Mouse (Mus musculus) thymus, adult 2 months (tissue): ENCODE results near the gene Zfp148. TPM values are rescaled to one million over a fixed set of nuclear protein-coding genes. Genes with fewer than 3 reads are reported as not detected.

ENCODE experiments used
- DNase-seq: peaks from one replicate; pipeline ENCODE4 v3.0.0; 2021
- H3K27ac ChIP-seq: fragments of 200-500 bp; 2 replicates; pipeline ENCODE4 v1.5.1; 2012; ENCODE audit warnings: low read length, control low read depth; ENCODE audit not compliant: control insufficient read depth, insufficient read depth
- H3K27me3 ChIP-seq: fragments of 200-500 bp; 2 replicates; pipeline ENCODE4 v1.6.1; 2012; ENCODE audit warnings: mild to moderate bottlenecking, low read length, moderate library complexity, mixed read lengths; ENCODE audit not compliant: control insufficient read depth, insufficient read depth
- H3K36me3 ChIP-seq: fragments of 200-500 bp; 2 replicates; pipeline ENCODE4 v1.6.1; 2012; ENCODE audit warnings: mild to moderate bottlenecking, low read length, moderate library complexity; ENCODE audit not compliant: control insufficient read depth, insufficient read depth
- H3K4me1 ChIP-seq: fragments of 200-500 bp; replicated peaks from 2 replicates; pipeline ENCODE4 v1.6.1; 2012; ENCODE audit warnings: low read length; ENCODE audit not compliant: control insufficient read depth, insufficient read depth
- H3K4me3 ChIP-seq: fragments of 200-500 bp; 2 replicates; pipeline ENCODE4 v1.5.1; 2012; ENCODE audit warnings: mild to moderate bottlenecking, low read length, control low read depth, moderate library complexity; ENCODE audit not compliant: control insufficient read depth, insufficient read depth
- CTCF ChIP-seq: fragments of 200-500 bp; IDR thresholded peaks from 2 replicates; pipeline ENCODE4 v1.5.1; 2012; ENCODE audit warnings: mild to moderate bottlenecking, control low read depth, low read length, moderate library complexity, borderline replicate concordance; ENCODE audit not compliant: control insufficient read depth, poor library complexity, insufficient read depth; ENCODE audit errors: extremely low read depth
- POLR2A ChIP-seq: fragments of 200-500 bp; IDR thresholded peaks from 2 replicates; pipeline ENCODE4 v1.6.1; 2012; ENCODE audit warnings: mild to moderate bottlenecking, low read length, control low read depth, moderate library complexity; ENCODE audit not compliant: control insufficient read depth, poor library complexity, insufficient read depth; ENCODE audit errors: extremely low read depth
- WGBS: fragments of 180-500 bp; shearing (Covaris S2); methylation state at CpG from one replicate; pipeline ENCODE4 v1.1.7; 2018; 5-methylcytosine and 5-hydroxymethylcytosine counted together
- polyA plus RNA-seq: library from polyadenylated mRNA; depleted of rRNA; stranded (reverse); fragments of >200 nt; gene quantifications from 2 replicates; pipeline ENCODE4 v1.2.3, GENCODE M21; 2012

The Zfp148 gene
- polyA plus RNA-seq, 1 experiment, result 22.5 TPM

DNA sequence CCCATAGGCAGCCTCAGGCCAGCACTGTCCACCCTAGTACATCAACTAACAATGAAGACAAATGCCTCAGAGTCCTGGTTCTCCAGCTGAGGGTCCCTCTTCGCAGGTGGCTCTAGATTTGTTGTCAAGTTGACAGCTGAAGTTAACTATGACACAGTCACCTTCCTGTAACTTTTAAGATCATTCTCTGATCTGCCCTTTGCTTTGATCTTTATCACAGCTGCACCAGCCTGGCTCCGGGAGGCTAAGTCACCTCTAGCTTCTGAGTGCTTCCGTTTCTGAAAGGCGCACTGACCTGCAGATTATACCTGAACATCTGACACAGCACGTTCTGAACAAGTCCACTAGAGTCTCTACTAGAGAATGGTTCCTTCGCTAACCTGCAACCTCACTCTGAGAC is 22.8 kb upstream of the Zfp148 start:
- 18% methylated on average over 6 of the region's 6 CpGs for WGBS
- Histone ChIP-seq H3K4me1 (peaks cover 26% of the 10 kb centered on the region), H3K27me3 (no peaks in the 10 kb centered on the region), H3K27ac (peak overlapping the region; percentile 73), H3K4me3 (no peak overlapping the region), H3K36me3 (no peaks in the 10 kb centered on the region)
- no peak for TF ChIP-seq CTCF
- TF ChIP-seq POLR2A, result no peak
- DNase-seq, result peak; percentile 25

DNA sequence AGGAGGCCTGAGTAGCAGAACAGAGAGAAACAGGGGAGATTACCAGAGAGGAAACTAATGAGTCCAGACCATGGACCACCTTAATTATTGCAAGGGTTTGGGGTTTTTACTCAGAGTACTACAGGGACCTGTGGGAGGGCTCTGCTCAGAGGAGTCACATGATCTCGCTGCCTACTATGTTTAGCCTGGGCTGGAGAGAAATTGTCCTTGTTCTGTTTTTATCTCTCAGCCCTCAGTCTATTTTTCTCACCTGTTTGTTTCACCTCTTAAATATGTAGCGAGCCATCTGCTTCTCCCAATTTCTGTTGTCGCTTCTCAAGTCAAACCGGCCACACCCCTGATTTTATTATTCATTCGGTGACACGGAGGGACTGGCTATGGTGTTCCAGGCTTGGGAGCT is 14.9 kb upstream of the Zfp148 start:
- Histone ChIP-seq H3K36me3 (no peaks in the 10 kb centered on the region), H3K27ac (no peak overlapping the region), H3K4me1 (peaks cover 5% of the 10 kb centered on the region), H3K27me3 (no peaks in the 10 kb centered on the region), H3K4me3 (no peak overlapping the region)
- no peak for DNase-seq
- WGBS, result 85% methylated on average over 6 of the region's 6 CpGs
- TF ChIP-seq POLR2A (no peak), CTCF (no peak)

DNA sequence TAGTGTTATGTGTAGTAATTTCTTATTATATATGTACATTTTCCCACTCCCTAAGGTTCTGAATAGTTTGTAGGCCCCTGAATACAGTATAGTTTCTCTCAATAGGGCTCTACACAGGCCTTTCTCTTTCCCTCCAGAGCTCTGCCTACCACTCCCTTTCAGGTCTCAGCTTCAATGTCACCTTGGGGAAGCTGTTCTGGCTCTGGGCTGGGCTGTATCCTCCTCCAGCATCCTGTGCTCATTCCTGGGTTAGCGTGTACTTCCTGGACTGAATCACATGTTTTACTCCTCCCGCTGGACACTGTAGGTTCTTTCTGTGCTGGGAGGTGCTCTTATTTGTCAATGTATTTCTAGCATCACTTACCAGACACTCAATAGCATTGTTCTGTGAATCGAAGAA is 12.0 kb upstream of the Zfp148 start:
- Histone ChIP-seq H3K27me3 (no peaks in the 10 kb centered on the region), H3K4me3 (no peak overlapping the region), H3K27ac (no peak overlapping the region), H3K4me1 (peaks cover 7% of the 10 kb centered on the region), H3K36me3 (no peaks in the 10 kb centered on the region)
- no peak for TF ChIP-seq CTCF
- TF ChIP-seq POLR2A, result no peak
- 92% methylated on average over 3 of the region's 3 CpGs for WGBS
- DNase-seq, result no peak

DNA sequence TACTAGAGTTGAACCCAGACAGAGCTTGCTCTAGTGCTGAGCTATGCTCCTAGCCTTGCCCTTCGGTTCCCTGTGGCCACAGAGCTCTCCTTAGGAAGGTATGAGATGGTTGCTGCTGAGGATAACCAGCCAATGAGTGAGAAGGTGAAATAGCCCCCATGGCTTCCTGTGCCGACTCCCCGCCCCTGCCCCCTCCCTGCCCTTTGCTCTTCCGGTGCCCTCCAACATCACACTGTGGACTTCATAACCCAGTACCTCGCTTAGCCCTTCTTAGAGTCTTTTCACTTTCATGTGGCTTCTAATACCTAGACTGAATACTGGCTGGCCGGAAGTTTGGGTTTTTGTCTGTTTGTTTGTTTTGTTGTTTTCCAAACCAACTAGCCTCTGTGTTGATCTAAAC is 9.8 kb upstream of the Zfp148 start:
- Histone ChIP-seq H3K4me3 (no peak overlapping the region), H3K27ac (peak overlapping the region; percentile 86), H3K27me3 (no peaks in the 10 kb centered on the region), H3K36me3 (no peaks in the 10 kb centered on the region), H3K4me1 (peaks cover 7% of the 10 kb centered on the region)
- DNase-seq, result no peak
- TF ChIP-seq POLR2A (no peak), CTCF (no peak)
- WGBS, result 24% methylated on average over 6 of the region's 6 CpGs

DNA sequence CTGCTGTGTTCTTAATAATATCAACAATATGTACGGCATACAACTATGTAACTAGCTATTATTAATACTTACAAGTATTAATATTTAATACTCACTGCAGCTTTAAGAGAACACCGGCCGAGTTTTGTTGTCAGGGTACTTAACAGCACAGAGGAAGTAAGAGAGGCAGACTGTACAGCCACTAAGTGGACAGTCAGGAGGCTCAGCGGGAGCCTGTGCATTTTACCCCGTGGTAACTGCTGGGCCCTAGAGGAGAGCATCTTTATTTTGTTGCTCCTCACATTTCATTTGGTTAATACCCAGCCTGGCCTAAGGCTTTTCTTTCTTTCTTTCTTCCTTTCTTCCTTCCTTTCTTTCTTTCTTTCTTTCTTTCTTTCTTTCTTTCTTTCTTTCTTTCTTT is 8.0 kb upstream of the Zfp148 start:
- DNase-seq, result no peak
- no peak overlapping the region for H3K27ac ChIP-seq
- H3K4me1 ChIP-seq, result peaks cover 7% of the 10 kb centered on the region
- 74% methylated on average over 5 of the region's 5 CpGs for WGBS
- H3K4me3 ChIP-seq, result no peak overlapping the region
- no peaks in the 10 kb centered on the region for H3K27me3 ChIP-seq
- H3K36me3 ChIP-seq, result no peaks in the 10 kb centered on the region
- no peak for TF ChIP-seq POLR2A
- no peak for TF ChIP-seq CTCF

DNA sequence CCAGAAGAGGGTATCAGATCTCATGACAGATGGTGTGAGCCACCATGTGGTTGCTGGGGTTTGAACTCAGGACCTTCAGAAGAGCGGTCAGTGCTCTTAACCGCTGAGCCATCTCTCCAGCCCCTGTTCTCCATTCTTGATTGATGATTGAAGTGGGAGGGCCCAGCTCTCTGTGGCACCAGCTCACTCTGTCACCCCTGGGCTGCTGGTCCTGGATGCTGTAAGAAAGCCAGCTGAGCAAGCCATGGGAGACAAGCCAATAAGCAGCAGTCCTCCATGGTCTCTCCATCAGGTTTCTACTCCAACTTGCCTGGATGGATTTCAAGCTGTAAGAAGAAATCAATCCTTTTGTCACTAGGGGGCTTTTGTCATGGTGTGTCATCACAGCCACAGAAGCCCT is 7.3 kb upstream of the Zfp148 start:
- DNase-seq, result no peak
- TF ChIP-seq POLR2A (no peak), CTCF (no peak)
- Histone ChIP-seq H3K27me3 (no peaks in the 10 kb centered on the region), H3K4me1 (peaks cover 7% of the 10 kb centered on the region), H3K27ac (no peak overlapping the region), H3K36me3 (no peaks in the 10 kb centered on the region), H3K4me3 (no peak overlapping the region)
- 97% methylated on average over 2 of the region's 2 CpGs for WGBS

DNA sequence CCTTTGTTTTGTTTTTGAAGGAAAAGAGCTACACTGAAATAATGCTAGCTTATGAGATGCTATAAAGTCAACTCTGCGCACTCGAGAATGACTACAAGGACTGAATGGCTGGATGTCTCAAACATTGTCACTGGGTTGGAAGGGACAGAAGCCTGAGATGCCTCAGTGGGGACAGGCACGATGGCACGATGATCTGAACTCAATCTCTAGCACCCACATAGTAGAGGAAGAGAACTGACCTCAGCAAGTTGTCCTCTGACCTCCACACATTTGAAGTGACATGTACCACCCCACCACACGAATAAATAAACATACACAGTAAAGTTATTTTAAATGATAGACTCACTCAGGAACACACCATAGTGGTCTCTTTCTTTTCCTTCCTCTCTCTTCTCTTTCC is 4.4 kb upstream of the Zfp148 start:
- 90% methylated on average over 5 of the region's 5 CpGs for WGBS
- Histone ChIP-seq H3K27ac (no peak overlapping the region), H3K4me1 (peaks cover 4% of the 10 kb centered on the region), H3K36me3 (no peaks in the 10 kb centered on the region), H3K27me3 (no peaks in the 10 kb centered on the region), H3K4me3 (no peak overlapping the region)
- no peak for TF ChIP-seq POLR2A
- TF ChIP-seq CTCF, result no peak
- DNase-seq, result no peak

DNA sequence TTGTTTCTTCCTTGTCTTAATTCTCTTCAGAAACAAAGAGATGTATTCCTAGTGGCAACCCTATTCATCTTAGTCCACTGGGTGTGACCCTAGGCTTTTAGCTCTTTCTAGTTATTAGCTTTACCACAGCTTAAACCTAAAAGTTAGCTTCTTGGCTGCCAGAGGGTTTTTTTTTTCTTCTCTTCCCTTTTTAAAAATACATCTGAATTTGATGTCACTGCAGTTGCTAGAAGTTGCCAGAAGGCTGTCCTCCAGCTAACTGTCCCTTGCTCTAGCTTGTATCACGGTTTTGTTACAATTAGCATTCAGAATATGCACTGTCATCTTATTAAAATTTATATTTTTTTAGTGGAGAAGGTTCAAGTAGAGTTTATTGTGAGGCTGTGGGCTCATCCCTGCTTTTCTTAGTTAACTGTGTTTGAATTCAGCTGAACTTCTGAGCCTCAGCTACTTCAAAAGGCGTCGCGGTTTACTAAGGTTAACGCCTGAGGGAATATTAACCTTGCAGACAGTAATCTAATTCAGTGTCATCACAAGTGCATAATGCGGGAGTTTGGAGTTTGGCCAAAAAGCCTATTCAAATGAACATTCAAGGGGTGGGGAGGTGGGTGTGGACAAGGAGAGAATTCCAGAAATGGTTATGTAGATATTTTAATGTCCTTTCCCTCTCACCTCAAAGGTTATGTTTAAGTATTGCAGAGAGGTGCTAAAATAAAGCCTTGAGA is 1.3 kb upstream of the Zfp148 start:
- H3K27ac ChIP-seq, result no peak overlapping the region; the same call in 1 of the 2 replicates
- no peak for DNase-seq
- H3K4me1 ChIP-seq, result peaks cover 9% of the 10 kb centered on the region
- H3K36me3 ChIP-seq, result no peaks in the 10 kb centered on the region
- no peaks in the 10 kb centered on the region for H3K27me3 ChIP-seq
- H3K4me3 ChIP-seq, result no peak overlapping the region
- TF ChIP-seq POLR2A, result no peak
- TF ChIP-seq CTCF, result no peak
- WGBS, result 30% methylated on average over 6 of the region's 6 CpGs
